Comparison of ENCODE assay signal across 8 mouse cellular contexts in the genomic region with DNA sequence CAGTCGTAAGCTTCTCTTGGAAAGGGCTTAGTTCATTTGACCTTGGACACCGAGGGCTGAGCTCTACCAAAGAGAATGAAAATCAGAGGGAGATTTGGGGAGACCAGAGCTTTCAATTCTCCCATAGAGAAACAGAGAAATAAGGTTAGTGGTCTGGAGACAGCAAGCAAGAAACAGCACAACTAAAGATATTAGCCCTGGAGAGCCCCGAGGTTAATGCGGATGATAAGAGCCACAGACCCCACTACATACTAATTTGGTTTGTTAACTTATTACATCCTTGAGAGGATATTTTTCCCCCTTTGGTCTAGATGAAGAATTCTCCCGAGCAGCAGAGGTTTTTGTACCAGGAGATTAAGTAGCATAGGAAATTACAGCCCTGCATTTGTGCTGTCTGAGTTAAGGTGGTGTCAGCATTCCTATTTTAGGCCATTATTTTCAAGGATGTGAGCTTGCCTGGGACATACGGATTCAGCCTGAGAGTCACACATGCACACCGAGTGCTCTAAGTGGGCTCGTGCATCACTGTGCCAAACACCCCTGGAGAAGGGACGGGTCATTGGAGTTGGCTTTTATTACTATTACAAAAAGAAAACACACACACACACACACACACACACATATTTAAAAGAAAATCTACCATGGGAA.
A peak's percentile ranks its signal among the peaks of the same experiment; 100 is the strongest.
DNase-seq lines count a peak whose midpoint lies in the region; ATAC-seq and TF ChIP-seq lines count a peak whose summit lies in the region.

No protein-coding gene starts in this region.

- TF ChIP-seq EP300 in stomach, postnatal 0 days (optimal IDR thresholded peaks at IDR 0.05), result no peak

- no peaks in the 10 kb centered on the region for H3K27me3 ChIP-seq in heart, embryonic 13.5 days (replicated peaks)
- peaks cover 4% of the 10 kb centered on the region; the same call in 1 of the 2 replicates for H3K27me3 ChIP-seq in forebrain, embryonic 12.5 days
- H3K27me3 ChIP-seq in hindbrain, embryonic 15.5 days, result no peaks in the 10 kb centered on the region
- H3K27me3 ChIP-seq in midbrain, embryonic 14.5 days (ENCODE audit: control insufficient read depth, insufficient read depth, low read length), result no peaks in the 10 kb centered on the region
- no peaks in the 10 kb centered on the region for H3K27me3 ChIP-seq in stomach, postnatal 0 days (ENCODE audit: control insufficient read depth, insufficient read depth, low read length)

- H3K4me1 ChIP-seq in heart, embryonic 13.5 days, result no peaks in the 10 kb centered on the region
- peaks cover 10% of the 10 kb centered on the region for H3K4me1 ChIP-seq in forebrain, embryonic 12.5 days
- H3K4me1 ChIP-seq in hindbrain, embryonic 15.5 days (replicated peaks), result peaks cover 20% of the 10 kb centered on the region
- H3K4me1 ChIP-seq in midbrain, embryonic 14.5 days (ENCODE audit: control insufficient read depth, insufficient read depth, low read length), result peaks cover 11% of the 10 kb centered on the region; the same call in 1 of the 2 replicates
- no peaks in the 10 kb centered on the region for H3K4me1 ChIP-seq in stomach, postnatal 0 days (replicated peaks; ENCODE audit: control insufficient read depth, insufficient read depth)

- 0 out of 2 replicates have a peak overlapping the region, but pooled peaks have one; percentile 8 for H3K4me2 ChIP-seq in heart, embryonic 13.5 days
- H3K4me2 ChIP-seq in forebrain, embryonic 12.5 days, result no peak overlapping the region
- peak overlapping the region; percentile 35; the same call in 1 of the 2 replicates for H3K4me2 ChIP-seq in hindbrain, embryonic 15.5 days
- H3K4me2 ChIP-seq in midbrain, embryonic 14.5 days (ENCODE audit: low read length), result peak overlapping the region; percentile 38
- H3K4me2 ChIP-seq in stomach, postnatal 0 days (replicated peaks; ENCODE audit: low read depth), result no peak overlapping the region

- no peak for TF ChIP-seq CTCF in stomach, postnatal 0 days (IDR thresholded peaks at IDR 0.05; ENCODE audit: low read depth)

- DNase-seq in heart, postnatal 14 days, result no peak
- DNase-seq in midbrain, embryonic 14.5 days, result no peak
- no peak for DNase-seq in stomach, postnatal 0 days (ENCODE audit: low spot score)
- DNase-seq in lung, postnatal 14 days, result no peak
- DNase-seq in kidney, postnatal 14 days, result no peak

- 0 out of 2 replicates have a peak, but pooled peaks cover 4% of the 10 kb centered on the region for H3K9me3 ChIP-seq in heart, embryonic 13.5 days
- peaks cover 5% of the 10 kb centered on the region; the same call in 1 of the 2 replicates for H3K9me3 ChIP-seq in forebrain, embryonic 12.5 days
- no peaks in the 10 kb centered on the region for H3K9me3 ChIP-seq in hindbrain, embryonic 15.5 days
- no peaks in the 10 kb centered on the region for H3K9me3 ChIP-seq in midbrain, embryonic 14.5 days (ENCODE audit: control insufficient read depth, low read length)
- no peaks in the 10 kb centered on the region for H3K9me3 ChIP-seq in stomach, postnatal 0 days (ENCODE audit: control insufficient read depth, low read length)

- 57% methylated on average over 9 of the region's 9 CpGs for WGBS in heart, embryonic 13.5 days
- 35% methylated on average over 9 of the region's 9 CpGs for WGBS in forebrain, embryonic 12.5 days
- 34% methylated on average over 9 of the region's 9 CpGs for WGBS in hindbrain, embryonic 15.5 days
- WGBS in midbrain, embryonic 14.5 days, result 31% methylated on average over 9 of the region's 9 CpGs
- 60% methylated on average over 9 of the region's 9 CpGs for WGBS in stomach, postnatal 0 days

- H3K27ac ChIP-seq in heart, embryonic 13.5 days (replicated peaks), result no peak overlapping the region
- no peak overlapping the region for H3K27ac ChIP-seq in forebrain, embryonic 12.5 days
- peak overlapping the region; percentile 31; the same call in 1 of the 2 replicates for H3K27ac ChIP-seq in hindbrain, embryonic 15.5 days (replicated peaks)
- peak overlapping the region; percentile 60 for H3K27ac ChIP-seq in midbrain, embryonic 14.5 days (replicated peaks; ENCODE audit: low read depth, low read length)
- H3K27ac ChIP-seq in stomach, postnatal 0 days (replicated peaks), result no peak overlapping the region

- H3K4me3 ChIP-seq in heart, embryonic 13.5 days, result no peak overlapping the region
- no peak overlapping the region for H3K4me3 ChIP-seq in forebrain, embryonic 12.5 days (replicated peaks)
- no peak overlapping the region for H3K4me3 ChIP-seq in hindbrain, embryonic 15.5 days
- H3K4me3 ChIP-seq in midbrain, embryonic 14.5 days (replicated peaks; ENCODE audit: low read depth, low read length), result no peak overlapping the region
- no peak overlapping the region for H3K4me3 ChIP-seq in stomach, postnatal 0 days (ENCODE audit: low read depth, low read length)

- no peak for ATAC-seq in heart, embryonic 13.5 days (ENCODE audit: extremely low read depth, insufficient number of reproducible peaks, low FRiP score, low TSS enrichment)
- ATAC-seq in forebrain, embryonic 12.5 days (ENCODE audit: low FRiP score), result peak; percentile 15; the same call in 1 of the 2 replicates
- ATAC-seq in hindbrain, embryonic 15.5 days (ENCODE audit: low FRiP score, low read depth), result peak; percentile 57
- ATAC-seq in midbrain, embryonic 14.5 days (ENCODE audit: low FRiP score, low TSS enrichment), result peak; percentile 54; the same call in 1 of the 2 replicates
- ATAC-seq in stomach, postnatal 0 days (ENCODE audit: low FRiP score, low TSS enrichment), result no peak

- H3K36me3 ChIP-seq in heart, embryonic 13.5 days, result no peaks in the 10 kb centered on the region
- no peaks in the 10 kb centered on the region for H3K36me3 ChIP-seq in forebrain, embryonic 12.5 days (replicated peaks)
- no peaks in the 10 kb centered on the region for H3K36me3 ChIP-seq in hindbrain, embryonic 15.5 days
- H3K36me3 ChIP-seq in midbrain, embryonic 14.5 days (ENCODE audit: control insufficient read depth, insufficient read depth, low read length), result no peaks in the 10 kb centered on the region
- H3K36me3 ChIP-seq in stomach, postnatal 0 days (ENCODE audit: control insufficient read depth, insufficient read depth, low read length), result no peaks in the 10 kb centered on the region

- no peak overlapping the region for H3K9ac ChIP-seq in heart, embryonic 13.5 days
- H3K9ac ChIP-seq in forebrain, embryonic 12.5 days, result no peak overlapping the region
- no peak overlapping the region for H3K9ac ChIP-seq in hindbrain, embryonic 15.5 days
- no peak overlapping the region for H3K9ac ChIP-seq in midbrain, embryonic 14.5 days (replicated peaks; ENCODE audit: low read length)
- H3K9ac ChIP-seq in stomach, postnatal 0 days (ENCODE audit: low read length), result no peak overlapping the region

- intact Hi-C loops in heart, postnatal 14 days (cut with DNase I), result no loop called here

Comparison
In these comparisons a context has a peak if more than half of its experiments do, and no peak if none do; other contexts are left out.
1. ATAC-seq: peak in forebrain, embryonic 12.5 days (single experiment), hindbrain, embryonic 15.5 days (single experiment) and midbrain, embryonic 14.5 days (single experiment); none in heart, embryonic 13.5 days (single experiment) and stomach, postnatal 0 days (single experiment).
2. H3K27ac ChIP-seq: peak in hindbrain, embryonic 15.5 days (single experiment) and midbrain, embryonic 14.5 days (single experiment); none in heart, embryonic 13.5 days (single experiment), forebrain, embryonic 12.5 days (single experiment) and stomach, postnatal 0 days (single experiment).
3. H3K4me2 ChIP-seq: peak in heart, embryonic 13.5 days (single experiment), hindbrain, embryonic 15.5 days (single experiment) and midbrain, embryonic 14.5 days (single experiment); none in forebrain, embryonic 12.5 days (single experiment) and stomach, postnatal 0 days (single experiment).